Mouse (Mus musculus) erythroblast, embryonic 14.5 days (primary cell): ENCODE data around the gene Tmem176b.

Source experiments
- GATA1 ChIP-seq: IDR thresholded peaks from 2 replicates; pipeline ENCODE4 v1.6.1; 2012; ENCODE audit warnings: low read length, inconsistent platforms, mixed read lengths
- TAL1 ChIP-seq: IDR thresholded peaks from 3 replicates; pipeline ENCODE4 v1.6.1; 2012; ENCODE audit warnings: low read length, inconsistent platforms, mixed read lengths

DNA sequence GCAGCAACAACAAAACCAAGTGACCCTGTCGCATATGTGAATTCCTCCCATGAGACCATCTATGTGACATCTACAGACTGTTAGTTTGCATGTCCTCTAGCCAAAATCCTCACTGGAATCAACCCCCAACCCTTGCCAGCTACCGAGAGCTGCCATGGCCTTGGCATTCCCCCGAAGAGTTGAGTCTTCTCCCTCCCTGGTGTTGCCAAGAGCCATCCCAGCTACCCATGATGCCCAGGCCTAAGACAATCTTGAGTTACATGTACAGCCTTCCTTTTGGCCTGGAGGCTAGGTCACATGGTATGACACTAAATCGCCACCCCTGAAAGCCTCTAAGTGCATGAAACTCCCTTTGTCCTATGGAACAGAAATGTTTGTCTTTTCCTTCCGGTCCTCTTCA is 10.2 kb downstream of the Tmem176b start:
- TF ChIP-seq GATA1 = no peak
- TF ChIP-seq TAL1 = no peak
